Mouse (Mus musculus) myocyte (in vitro differentiated cells): ENCODE measurements around the gene Smim14. TPM values are rescaled to one million over a fixed set of nuclear protein-coding genes. Genes with fewer than 3 reads are reported as not detected.

ENCODE experiments used
- H3K27me3 ChIP-seq: one replicate; pipeline ENCODE4 v1.6.1; 2011; ENCODE audit not compliant: control insufficient read depth, insufficient read depth, insufficient read length
- H3K36me3 ChIP-seq: one replicate; pipeline ENCODE4 v1.6.1; 2011; ENCODE audit not compliant: control insufficient read depth, insufficient read depth
- H3K4me2 ChIP-seq: one replicate; pipeline ENCODE4 v1.6.1; 2011; ENCODE audit warnings: low read depth, control low read depth
- H3K4me3 ChIP-seq: one replicate; pipeline ENCODE4 v1.5.1; 2011; ENCODE audit warnings: mild to moderate bottlenecking, control low read depth, moderate library complexity
- H3K79me2 ChIP-seq: one replicate; pipeline ENCODE4 v1.6.1; 2011; ENCODE audit not compliant: control insufficient read depth, insufficient read depth
- H3ac ChIP-seq: one replicate; pipeline ENCODE4 v1.6.1; 2011; ENCODE audit not compliant: control insufficient read depth, insufficient read length
- CEBPB ChIP-seq: IDR thresholded peaks from 2 replicates; pipeline ENCODE4 v1.6.1; 2011; ENCODE audit warnings: mild to moderate bottlenecking, moderate library complexity; ENCODE audit not compliant: poor library complexity, insufficient read depth, severe bottlenecking
- E2F4 ChIP-seq: IDR thresholded peaks from one replicate; pipeline ENCODE4 v1.6.1; 2011; ENCODE audit warnings: mild to moderate bottlenecking, control low read depth, moderate library complexity; ENCODE audit not compliant: insufficient read depth
- MAX ChIP-seq: IDR thresholded peaks from one replicate; pipeline ENCODE4 v1.6.1; 2011; ENCODE audit warnings: low read depth, mild to moderate bottlenecking, control low read depth
- MYOD1 ChIP-seq, 3 experiments: IDR thresholded peaks; one replicate each; pipeline ENCODE4 v1.6.1; 2011; ENCODE audit warnings: control low read depth in 2 of 3, low read depth in 2 of 3, mild to moderate bottlenecking in 2 of 3, moderate library complexity in 1 of 3; ENCODE audit not compliant: insufficient read length in 2 of 3, control insufficient read depth in 1 of 3
- MYOG ChIP-seq, 3 experiments: IDR thresholded peaks; one replicate each; pipeline ENCODE4 v1.6.1; 2011; ENCODE audit warnings: control low read depth in 2 of 3, low read depth in 2 of 3, mild to moderate bottlenecking in 2 of 3; ENCODE audit not compliant: insufficient read length in 2 of 3, control insufficient read depth in 1 of 3, insufficient read depth in 1 of 3
- POLR2A ChIP-seq: IDR thresholded peaks from one replicate; pipeline ENCODE4 v1.6.1; 2011; ENCODE audit warnings: low read depth, mild to moderate bottlenecking, control low read depth, moderate library complexity; ENCODE audit not compliant: insufficient read length
- POLR2AphosphoS2 ChIP-seq: IDR thresholded peaks from one replicate; pipeline ENCODE4 v1.6.1; 2011; ENCODE audit warnings: low read depth, control low read depth; ENCODE audit not compliant: insufficient read length
- REST ChIP-seq: IDR thresholded peaks from one replicate; pipeline ENCODE4 v1.6.1; 2011; ENCODE audit warnings: mild to moderate bottlenecking, control low read depth, moderate library complexity; ENCODE audit not compliant: insufficient read depth, insufficient read length
- SRF ChIP-seq: IDR thresholded peaks from one replicate; pipeline ENCODE4 v1.6.1; 2011; ENCODE audit warnings: low read depth; ENCODE audit not compliant: control insufficient read depth, insufficient read length
- TCF12 ChIP-seq: IDR thresholded peaks from one replicate; pipeline ENCODE4 v1.6.1; 2011; ENCODE audit warnings: mild to moderate bottlenecking, control low read depth; ENCODE audit not compliant: poor library complexity, insufficient read depth, severe bottlenecking
- TCF3 ChIP-seq: IDR thresholded peaks from one replicate; pipeline ENCODE4 v1.6.1; 2011; ENCODE audit warnings: low read depth, control low read depth; ENCODE audit not compliant: insufficient read length
- USF1 ChIP-seq: IDR thresholded peaks from one replicate; pipeline ENCODE4 v1.6.1; 2011; ENCODE audit warnings: low read depth, mild to moderate bottlenecking, control low read depth, moderate library complexity
- polyA plus RNA-seq: library from polyadenylated mRNA; unstranded; fragments of >200 nt; fragmentation: generic; extraction: Trizol; gene quantifications from one replicate; pipeline ENCODE4 v1.2.1, GENCODE M21; 2012; ENCODE audit warnings: missing spikeins

The Smim14 gene
- polyA plus RNA-seq, 1 experiment: 83.3 TPM

- peak overlapping the region; percentile 61 for H3ac ChIP-seq
- TF ChIP-seq MAX (no peak), POLR2AphosphoS2 (peak; percentile 35), POLR2A (peak; percentile 65), CEBPB (no peak)
- peaks cover 48% of the 10 kb centered on the region for H3K79me2 ChIP-seq
- H3K4me2 ChIP-seq: peak overlapping the region; percentile 3
- H3K27me3 ChIP-seq: no peaks in the 10 kb centered on the region
- peak overlapping the region; percentile 72 for H3K4me3 ChIP-seq
- H3K36me3 ChIP-seq: peaks cover 1% of the 10 kb centered on the region
These were observed 101.6 kb downstream of the Smim14 start for GRCm38 (mm10) chr5:65435363-65435805.

GRCm38 (mm10) chr5:65434471-65435362 is 102.3 kb downstream of the Smim14 start:
- Histone ChIP-seq H3K36me3 (peaks cover 3% of the 10 kb centered on the region), H3K27me3 (no peaks in the 10 kb centered on the region), H3ac (peak overlapping the region; percentile 61), H3K4me2 (peak overlapping the region; percentile 83), H3K4me3 (peak overlapping the region; percentile 72), H3K79me2 (peaks cover 55% of the 10 kb centered on the region)
- TF ChIP-seq MYOD1 (IDR thresholded peaks at IDR 0.05; ENCODE audit: control insufficient read depth in 1 of 3, insufficient read length in 2 of 3, low read depth in 2 of 3) (peak; percentile 19 to 52 (median 47)), REST (no peak), CEBPB (0 out of 2 replicates have a peak, but pooled peaks have one; percentile 46), E2F4 (no peak), MYOG (IDR thresholded peaks at IDR 0.05; ENCODE audit: control insufficient read depth in 1 of 3, insufficient read depth in 1 of 3, insufficient read length in 2 of 3, low read depth in 2 of 3) (no peak)

DNA sequence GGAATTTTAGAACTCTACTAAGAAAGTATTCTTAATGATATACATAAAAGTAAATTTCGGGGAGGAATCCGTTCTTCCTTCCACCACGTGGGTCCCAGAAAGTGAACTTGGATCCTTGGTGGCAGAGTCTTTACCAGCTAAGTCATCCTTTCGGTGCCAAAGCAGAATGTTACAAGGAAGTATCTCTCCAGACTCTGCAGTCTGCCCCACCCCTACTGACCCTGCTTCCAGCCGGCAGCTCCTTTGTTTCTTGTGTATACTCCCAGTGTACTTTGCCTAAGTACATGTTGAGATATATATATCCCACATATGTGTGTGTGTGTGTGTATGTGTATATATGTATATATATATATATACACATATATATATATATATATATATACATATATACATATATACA is 107.5 kb downstream of the Smim14 start:
- Histone ChIP-seq H3K4me2 (no peak overlapping the region), H3K4me3 (no peak overlapping the region), H3K79me2 (peaks cover 75% of the 10 kb centered on the region), H3ac (no peak overlapping the region), H3K27me3 (no peaks in the 10 kb centered on the region), H3K36me3 (peaks cover 22% of the 10 kb centered on the region)
- TF ChIP-seq REST: no peak
- TF ChIP-seq MYOD1 (IDR thresholded peaks at IDR 0.05; ENCODE audit: control insufficient read depth in 1 of 3, insufficient read length in 2 of 3, low read depth in 2 of 3): no peak
- TF ChIP-seq TCF12: no peak
- no peak for TF ChIP-seq TCF3
- TF ChIP-seq MAX: no peak

- Histone ChIP-seq H3K4me3 (no peak overlapping the region), H3K36me3 (peaks cover 29% of the 10 kb centered on the region), H3ac (no peak overlapping the region), H3K4me2 (no peak overlapping the region), H3K27me3 (no peaks in the 10 kb centered on the region), H3K79me2 (peaks cover 63% of the 10 kb centered on the region)
- no peak for TF ChIP-seq MAX
- no peak for TF ChIP-seq SRF
- no peak for TF ChIP-seq REST
- TF ChIP-seq TCF3: no peak
- TF ChIP-seq E2F4: no peak
These were observed 108.7 kb downstream of the Smim14 start for GRCm38 (mm10) chr5:65428321-65428720.

- no peaks in the 10 kb centered on the region for H3K27me3 ChIP-seq
- H3ac ChIP-seq: no peak overlapping the region
- H3K36me3 ChIP-seq: peaks cover 32% of the 10 kb centered on the region
- H3K4me2 ChIP-seq: no peak overlapping the region
- H3K4me3 ChIP-seq: no peak overlapping the region
- TF ChIP-seq USF1 (no peak), POLR2AphosphoS2 (no peak), TCF3 (no peak), MYOG (IDR thresholded peaks at IDR 0.05; ENCODE audit: control insufficient read depth in 1 of 3, insufficient read depth in 1 of 3, insufficient read length in 2 of 3, low read depth in 2 of 3) (no peak), CEBPB (no peak), MYOD1 (IDR thresholded peaks at IDR 0.05; ENCODE audit: control insufficient read depth in 1 of 3, insufficient read length in 2 of 3, low read depth in 2 of 3) (no peak), MAX (no peak), POLR2A (no peak), SRF (no peak), E2F4 (no peak), TCF12 (no peak), REST (no peak)
- peaks cover 33% of the 10 kb centered on the region for H3K79me2 ChIP-seq
These were observed 111.7 kb downstream of the Smim14 start for GRCm38 (mm10) chr5:65425251-65425650.
